Comparison of ENCODE assay signal across 24 mouse cellular contexts in the genomic region with DNA sequence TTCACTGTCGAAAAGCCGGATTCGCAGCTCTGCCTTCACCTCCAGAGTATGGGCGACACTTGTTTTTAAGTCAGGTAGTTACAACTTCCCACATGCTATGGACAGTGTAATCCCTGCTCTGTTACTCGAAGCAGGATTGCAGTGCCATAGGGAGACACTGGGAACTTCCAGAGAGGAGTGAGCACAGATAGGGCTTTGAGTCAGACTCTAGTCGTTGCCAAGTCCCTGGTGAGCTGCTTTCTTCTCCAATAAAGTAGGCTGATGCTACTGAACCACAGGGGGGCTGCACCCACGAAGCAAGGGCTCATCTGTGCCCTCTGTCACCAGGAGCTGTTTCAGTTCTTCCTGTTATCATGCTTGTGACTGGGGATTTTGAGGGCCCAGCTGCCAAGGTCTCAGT.
A peak's percentile ranks its signal among the peaks of the same experiment; 100 is the strongest.
DNase-seq lines count a peak whose midpoint lies in the region; ATAC-seq lines count a peak whose summit lies in the region.
"Had no signal": no experiment of that assay in that cellular context is flagged by ENCODE, and none has a peak within 500 bp of the region (broad histone marks: within the 10 kb centered on the region; RNA-seq: fewer than 3 reads in every experiment).

No protein-coding gene starts in this region.

- ATAC-seq in cerebellum, adult (ENCODE audit: insufficient number of reproducible peaks, low FRiP score, low TSS enrichment): no peak
- ATAC-seq in frontal cortex, adult (ENCODE audit: low TSS enrichment): peak; percentile 58; the same call in 1 of the 2 replicates
- ATAC-seq: activated CD4-positive, CD25-positive, alpha-beta regulatory T cell, adult 4 months; forebrain, embryonic 13.5 days; forebrain, embryonic 16.5 days; hindbrain, postnatal 0 days; inflammation-experienced regulatory T-cells, adult 6 months; intestine, embryonic 16.5 days had no signal

- DNase-seq in cerebellum, adult 11-12 months: peak; percentile 29
- no peak for DNase-seq in frontal cortex, postnatal 14 days (ENCODE audit: low spot score in 2 of 2)
- peak; percentile 63 for DNase-seq in A20 (ENCODE audit: low read depth, low spot score)
- DNase-seq in brain, adult 2 months (ENCODE audit: low read depth, low spot score): peak; percentile 77
- no peak for DNase-seq in kidney, postnatal 4 days
- no peak for DNase-seq in lung, postnatal 4 days
- DNase-seq: adrenal gland, adult 8-10 months; adrenal gland, postnatal 25 days; cerebellum, adult 11 months; cerebellum, adult 8-10 months; cerebellum, postnatal 25 days; gastrocnemius, postnatal 10 days; gastrocnemius, postnatal 36 days; heart, adult 2 months; heart, postnatal 14 days; heart, postnatal 4 days had no signal

Comparison
In these comparisons a context has a peak if more than half of its experiments do, and no peak if none do; other contexts are left out.
1. DNase-seq: peak in cerebellum, adult 11-12 months (single experiment), A20 (single experiment) and brain, adult 2 months (single experiment); none in frontal cortex, postnatal 14 days (0 of 2), kidney, postnatal 4 days (0 of 2) and lung, postnatal 4 days (0 of 2).